Mouse (Mus musculus) midbrain, embryonic 11.5 days (tissue): ENCODE measurements around the gene Tenm4. TPM values are rescaled to one million over a fixed set of nuclear protein-coding genes. Genes with fewer than 3 reads are reported as not detected.
A peak's percentile ranks its signal among the peaks of the same experiment; 100 is the strongest.

ENCODE experiments used
- ATAC-seq: fragments of 200-750 bp; cut with Nextera tagmentation; 2 replicates; pipeline ENCODE4 v1.8.0; 2017; ENCODE audit warnings: moderate TSS enrichment, moderate library complexity; ENCODE audit not compliant: low FRiP score
- DNase-seq: peaks from one replicate; pipeline ENCODE4 v3.0.0; 2015; ENCODE audit warnings: low spot score; ENCODE audit errors: missing footprints
- H3K27ac ChIP-seq: fragments of 300-500 bp; sonication (generic); 2 replicates; pipeline ENCODE4 v1.5.1; 2014; ENCODE audit warnings: low read depth, low read length
- H3K27me3 ChIP-seq: fragments of 300-500 bp; sonication (generic); 2 replicates; pipeline ENCODE4 v1.6.1; 2014; ENCODE audit warnings: mild to moderate bottlenecking, low read length, moderate library complexity, mixed read lengths; ENCODE audit not compliant: control insufficient read depth, insufficient read depth
- H3K36me3 ChIP-seq: fragments of 300-500 bp; sonication (generic); 2 replicates; pipeline ENCODE4 v1.6.1; 2014; ENCODE audit warnings: mild to moderate bottlenecking, low read length, moderate library complexity, mixed read lengths; ENCODE audit not compliant: control insufficient read depth, insufficient read depth
- H3K4me1 ChIP-seq: fragments of 300-500 bp; sonication (generic); 2 replicates; pipeline ENCODE4 v1.6.1; 2014; ENCODE audit warnings: low read length; ENCODE audit not compliant: control insufficient read depth, insufficient read depth
- H3K4me2 ChIP-seq: fragments of 300-500 bp; sonication (generic); 2 replicates; pipeline ENCODE4 v1.6.1; 2014; ENCODE audit warnings: mild to moderate bottlenecking, moderate library complexity
- H3K4me3 ChIP-seq: fragments of 300-500 bp; sonication (generic); 2 replicates; pipeline ENCODE4 v1.5.1; 2014; ENCODE audit warnings: low read depth, low read length
- H3K9ac ChIP-seq: fragments of 300-500 bp; sonication (generic); 2 replicates; pipeline ENCODE4 v1.6.1; 2014; ENCODE audit warnings: low read length
- H3K9me3 ChIP-seq: fragments of 300-500 bp; sonication (generic); 2 replicates; pipeline ENCODE4 v1.6.1; 2016; ENCODE audit warnings: low read length; ENCODE audit not compliant: control insufficient read depth
- WGBS: fragments of 180-500 bp; shearing (Covaris S2); extraction: QIAGEN DNeasy Blood & Tissue Kit; methylation state at CpG from one replicate; pipeline ENCODE4 v1.1.7; 2014; 5-methylcytosine and 5-hydroxymethylcytosine counted together
- polyA plus RNA-seq: library from polyadenylated mRNA; unstranded; fragments of >200 nt; fragmentation: Nextera tagmentation; extraction: Ambion mirVana; gene quantifications from 2 replicates; pipeline ENCODE4 v1.2.1, GENCODE M21; 2014

The Tenm4 gene
- polyA plus RNA-seq, 1 experiment from 2014 or later = 24.8 TPM

- DNase-seq (no peak), ATAC-seq (no peak)
- Histone ChIP-seq H3K36me3 (no peaks in the 10 kb centered on the region), H3K27ac (no peak overlapping the region), H3K9me3 (no peaks in the 10 kb centered on the region), H3K9ac (no peak overlapping the region), H3K27me3 (no peaks in the 10 kb centered on the region), H3K4me2 (no peak overlapping the region), H3K4me1 (no peaks in the 10 kb centered on the region), H3K4me3 (no peak overlapping the region)
- 92% methylated on average over 4 of the region's 4 CpGs for WGBS
These were observed 158.3 kb downstream of the Tenm4 start for GRCm38 (mm10) chr7:96329343-96329742.

GRCm38 (mm10) chr7:96331186-96331585 lies 160.1 kb downstream of the Tenm4 start:
- Histone ChIP-seq H3K27me3 (no peaks in the 10 kb centered on the region), H3K9ac (no peak overlapping the region), H3K9me3 (no peaks in the 10 kb centered on the region), H3K4me3 (no peak overlapping the region), H3K4me2 (no peak overlapping the region), H3K36me3 (no peaks in the 10 kb centered on the region), H3K4me1 (no peaks in the 10 kb centered on the region), H3K27ac (no peak overlapping the region)
- 72% methylated on average over 1 of the region's 1 CpGs for WGBS
- no peak for ATAC-seq
- DNase-seq = peak; percentile 26

DNA sequence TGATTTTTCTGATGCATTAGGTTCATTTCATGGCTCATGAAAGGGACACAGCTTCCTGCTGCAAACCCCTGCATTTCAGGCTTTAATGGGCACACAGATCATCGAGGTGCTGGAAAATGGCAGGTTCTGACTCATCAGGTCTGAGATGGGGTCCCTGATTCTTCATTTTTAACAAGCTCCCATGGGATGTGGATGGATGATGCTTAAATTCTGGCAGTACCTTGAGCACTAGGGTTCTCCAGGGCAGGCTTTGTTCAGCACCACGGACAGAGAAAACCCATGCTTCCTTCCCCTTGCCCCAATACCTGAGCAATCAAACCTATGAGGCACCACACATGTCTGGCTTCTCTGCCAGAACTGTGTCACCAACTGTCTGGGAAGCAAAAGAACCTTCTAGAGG lies 163.3 kb downstream of the Tenm4 start:
- no peak overlapping the region for H3K4me2 ChIP-seq
- 47% methylated on average over 2 of the region's 2 CpGs for WGBS
- H3K27me3 ChIP-seq = no peaks in the 10 kb centered on the region
- no peaks in the 10 kb centered on the region for H3K9me3 ChIP-seq
- ATAC-seq = no peak
- no peak overlapping the region for H3K4me3 ChIP-seq
- no peaks in the 10 kb centered on the region for H3K36me3 ChIP-seq
- peak; percentile 80 for DNase-seq
- no peak overlapping the region for H3K9ac ChIP-seq
- no peaks in the 10 kb centered on the region for H3K4me1 ChIP-seq
- no peak overlapping the region for H3K27ac ChIP-seq

GRCm38 (mm10) chr7:96336376-96336775 lies 165.3 kb downstream of the Tenm4 start:
- Histone ChIP-seq H3K4me1 (peaks cover 2% of the 10 kb centered on the region; the same call in 1 of the 2 replicates), H3K9ac (no peak overlapping the region), H3K27me3 (no peaks in the 10 kb centered on the region), H3K36me3 (no peaks in the 10 kb centered on the region), H3K4me3 (no peak overlapping the region), H3K4me2 (no peak overlapping the region), H3K9me3 (no peaks in the 10 kb centered on the region), H3K27ac (no peak overlapping the region)
- ATAC-seq (no peak), DNase-seq (peak; percentile 57)

DNA sequence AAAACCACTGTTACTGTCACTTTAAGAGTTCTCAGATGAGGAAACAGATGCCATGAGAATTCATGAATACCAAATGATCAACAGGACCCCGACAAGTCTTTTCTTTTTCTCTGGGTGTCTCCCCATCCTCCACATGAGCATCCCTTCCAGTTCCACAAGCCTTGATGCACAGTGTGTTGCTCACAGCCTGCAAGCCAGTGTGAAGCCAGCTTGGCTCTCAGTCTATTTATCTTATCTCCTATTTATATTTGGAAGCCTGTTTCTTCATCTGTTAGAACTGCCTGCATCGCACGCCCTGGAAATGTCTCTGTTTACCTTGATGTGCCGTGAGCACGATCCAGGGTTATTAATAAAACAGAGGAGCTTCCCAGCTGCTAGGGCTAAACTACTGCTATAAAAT lies 169.8 kb downstream of the Tenm4 start:
- no peaks in the 10 kb centered on the region for H3K27me3 ChIP-seq
- H3K4me1 ChIP-seq = peaks cover 2% of the 10 kb centered on the region; the same call in 1 of the 2 replicates
- no peaks in the 10 kb centered on the region for H3K9me3 ChIP-seq
- H3K36me3 ChIP-seq = no peaks in the 10 kb centered on the region
- H3K4me3 ChIP-seq = no peak overlapping the region
- 84% methylated on average over 5 of the region's 5 CpGs for WGBS
- H3K27ac ChIP-seq = no peak overlapping the region
- no peak overlapping the region for H3K9ac ChIP-seq
- no peak for ATAC-seq
- H3K4me2 ChIP-seq = no peak overlapping the region
- peak; percentile 53 for DNase-seq

GRCm38 (mm10) chr7:96341479-96341878 lies 170.4 kb downstream of the Tenm4 start:
- 83% methylated on average over 2 of the region's 2 CpGs for WGBS
- Histone ChIP-seq H3K4me2 (no peak overlapping the region), H3K27me3 (no peaks in the 10 kb centered on the region), H3K4me1 (peaks cover 2% of the 10 kb centered on the region; the same call in 1 of the 2 replicates), H3K27ac (no peak overlapping the region), H3K9ac (no peak overlapping the region), H3K9me3 (no peaks in the 10 kb centered on the region), H3K4me3 (no peak overlapping the region), H3K36me3 (no peaks in the 10 kb centered on the region)
- ATAC-seq (no peak), DNase-seq (peak; percentile 62)

DNA sequence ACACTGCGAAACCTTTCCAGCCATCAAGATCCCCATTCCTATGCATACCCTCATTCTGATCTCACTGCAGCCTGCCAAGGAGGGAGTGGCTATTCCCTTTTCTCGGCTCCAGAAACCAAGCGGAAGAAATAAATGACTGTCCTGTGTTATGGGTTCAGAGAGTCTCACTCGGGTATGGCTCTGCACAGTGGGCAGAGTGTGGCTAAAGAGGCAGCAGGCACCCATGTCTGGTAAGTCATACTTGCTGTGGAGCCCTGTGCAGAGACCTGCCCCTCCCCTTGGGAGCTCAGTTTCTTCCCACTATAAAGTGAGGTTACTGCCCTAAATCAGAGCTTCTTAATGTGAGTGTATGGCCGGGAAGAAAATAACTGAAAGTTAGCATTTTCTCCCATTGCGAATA lies 171.9 kb downstream of the Tenm4 start:
- ATAC-seq = no peak
- no peak overlapping the region for H3K4me3 ChIP-seq
- no peaks in the 10 kb centered on the region for H3K36me3 ChIP-seq
- peaks cover 2% of the 10 kb centered on the region; the same call in 1 of the 2 replicates for H3K4me1 ChIP-seq
- 84% methylated on average over 6 of the region's 6 CpGs for WGBS
- H3K27me3 ChIP-seq = no peaks in the 10 kb centered on the region
- DNase-seq = peak; percentile 35
- no peak overlapping the region for H3K4me2 ChIP-seq
- H3K9me3 ChIP-seq = no peaks in the 10 kb centered on the region
- no peak overlapping the region for H3K9ac ChIP-seq
- no peak overlapping the region for H3K27ac ChIP-seq

- no peak overlapping the region for H3K27ac ChIP-seq
- H3K4me1 ChIP-seq = peaks cover 2% of the 10 kb centered on the region; the same call in 1 of the 2 replicates
- H3K4me3 ChIP-seq = no peak overlapping the region
- no peaks in the 10 kb centered on the region for H3K36me3 ChIP-seq
- ATAC-seq (no peak), DNase-seq (peak; percentile 54)
- no peaks in the 10 kb centered on the region for H3K9me3 ChIP-seq
- H3K27me3 ChIP-seq = no peaks in the 10 kb centered on the region
- H3K9ac ChIP-seq = no peak overlapping the region
- no peak overlapping the region for H3K4me2 ChIP-seq
- WGBS = 92% methylated on average over 2 of the region's 2 CpGs
These were observed 172.6 kb downstream of the Tenm4 start for GRCm38 (mm10) chr7:96343667-96344066.

DNA sequence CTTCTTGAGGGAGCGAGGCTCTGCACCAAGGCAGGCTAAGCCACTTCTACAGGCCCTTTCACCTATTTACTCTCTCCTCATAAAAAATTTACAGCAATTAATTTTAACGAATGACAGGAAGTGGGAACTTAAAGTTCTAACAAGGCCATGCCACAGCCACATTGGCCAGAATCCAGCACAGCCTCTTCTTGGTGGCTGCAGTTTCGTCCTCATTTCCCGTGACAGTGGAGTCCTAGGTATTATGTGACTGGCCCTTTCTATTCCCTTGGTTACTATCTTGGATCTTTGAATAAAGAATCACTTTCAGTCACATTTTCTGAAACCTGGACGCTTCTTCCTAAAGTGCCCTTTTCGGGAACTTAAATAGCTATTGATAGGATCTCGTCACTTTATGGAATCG lies 181.6 kb downstream of the Tenm4 start:
- H3K4me2 ChIP-seq = no peak overlapping the region
- peak; percentile 66 for DNase-seq
- no peaks in the 10 kb centered on the region for H3K9me3 ChIP-seq
- peaks cover 4% of the 10 kb centered on the region; the same call in 1 of the 2 replicates for H3K4me1 ChIP-seq
- H3K4me3 ChIP-seq = no peak overlapping the region
- WGBS = 85% methylated on average over 8 of the region's 8 CpGs
- H3K27ac ChIP-seq = no peak overlapping the region
- no peak for ATAC-seq
- H3K27me3 ChIP-seq = no peaks in the 10 kb centered on the region
- H3K9ac ChIP-seq = no peak overlapping the region
- no peaks in the 10 kb centered on the region for H3K36me3 ChIP-seq
